Mouse (Mus musculus): ENCODE data around the gene Cdc42se1.
A peak's percentile ranks its signal among the peaks of the same experiment; 100 is the strongest.

The Cdc42se1 gene

GRCm38 (mm10) chr3:95224295-95224694 is 4.2 kb upstream of the Cdc42se1 start:
- peak; percentile 49 for DNase-seq (ENCODE audit: low read depth)

GRCm38 (mm10) chr3:95227214-95227613 is 1.3 kb upstream of the Cdc42se1 start:
- DNase-seq (ENCODE audit: low read depth) = no peak

GRCm38 (mm10) chr3:95228894-95229780 is 605 bp downstream of the Cdc42se1 start:
- peak; percentile 75 for DNase-seq (ENCODE audit: low read depth)

- peak; percentile 61 for DNase-seq (ENCODE audit: low read depth)
These were observed 1.4 kb downstream of the Cdc42se1 start for GRCm38 (mm10) chr3:95229781-95230494.

- peak; percentile 57 for DNase-seq (ENCODE audit: low read depth)
These were observed 2.2 kb downstream of the Cdc42se1 start for GRCm38 (mm10) chr3:95230495-95231297.

- peak; percentile 79 for DNase-seq (ENCODE audit: low read depth)
These were observed 3.0 kb downstream of the Cdc42se1 start, which contains the start of gene Mllt11 for GRCm38 (mm10) chr3:95231298-95232221. Gene Mllt11 (minus strand): TSS chr3:95232171.

GRCm38 (mm10) chr3:95232771-95233170 is 4.2 kb downstream of the Cdc42se1 start:
- DNase-seq (ENCODE audit: low read depth) = peak; percentile 47

- no peak for DNase-seq (ENCODE audit: low read depth)
These were observed 4.9 kb downstream of the Cdc42se1 start for GRCm38 (mm10) chr3:95233303-95233980.

GRCm38 (mm10) chr3:95235386-95236301 is 7.1 kb downstream of the Cdc42se1 start:
- DNase-seq (ENCODE audit: low read depth) = peak; percentile 9

- peak; percentile 17 for DNase-seq (ENCODE audit: low read depth)
These were observed 9.1 kb downstream of the Cdc42se1 start for GRCm38 (mm10) chr3:95237541-95238099.

GRCm38 (mm10) chr3:95239022-95239421 is 10.5 kb downstream of the Cdc42se1 start:
- DNase-seq (ENCODE audit: low read depth) = peak; percentile 43

GRCm38 (mm10) chr3:95239971-95240370 is 11.4 kb downstream of the Cdc42se1 start:
- no peak for DNase-seq (ENCODE audit: low read depth)

- peak; percentile 18 for DNase-seq (ENCODE audit: low read depth)
These were observed 12.4 kb downstream of the Cdc42se1 start for GRCm38 (mm10) chr3:95240900-95241299.

- DNase-seq (ENCODE audit: low read depth) = no peak
These were observed 13.0 kb downstream of the Cdc42se1 start, which contains the start of gene Gm128 for GRCm38 (mm10) chr3:95241498-95241897. Gene Gm128 (minus strand): TSS chr3:95241598.

- no peak for DNase-seq (ENCODE audit: low read depth)
These were observed 14.6 kb downstream of the Cdc42se1 start for GRCm38 (mm10) chr3:95243086-95243485.

GRCm38 (mm10) chr3:95246465-95247231 is 18.1 kb downstream of the Cdc42se1 start:
- DNase-seq (ENCODE audit: low read depth) = no peak

- DNase-seq (ENCODE audit: low read depth) = no peak
These were observed 19.3 kb downstream of the Cdc42se1 start for GRCm38 (mm10) chr3:95247660-95248336.

- no peak for DNase-seq (ENCODE audit: low read depth)
These were observed 21.8 kb downstream of the Cdc42se1 start for GRCm38 (mm10) chr3:95250361-95250760.
